Mouse (Mus musculus) adrenal gland (tissue): ENCODE data around the gene Zc3h12c.

ENCODE experiments used
- microRNA-seq, 2 experiments: library from miRNA; unstranded; fragments of <30 nt; microRNA quantifications; one replicate each; pipeline ENCODE4; 2019

The Zc3h12c gene

Small RNA genes lying within 50 kb of the gene (microRNA-seq; reads per million reads assigned to microRNA genes)
- gene Gm27686: 0 to 0.23 reads per million in 2 experiments
- gene Mir6244: 0 reads per million in 2 experiments
